Mouse (Mus musculus) monocyte, adult 2 months (primary cell): ENCODE data around the gene Vwa1.

Experiments
- DNase-seq, 2 experiments: peaks; one replicate each; pipeline ENCODE4 v3.0.0; 2022; ENCODE audit warnings: low spot score in 2 of 2, low read depth in 1 of 2

The Vwa1 gene

DNA sequence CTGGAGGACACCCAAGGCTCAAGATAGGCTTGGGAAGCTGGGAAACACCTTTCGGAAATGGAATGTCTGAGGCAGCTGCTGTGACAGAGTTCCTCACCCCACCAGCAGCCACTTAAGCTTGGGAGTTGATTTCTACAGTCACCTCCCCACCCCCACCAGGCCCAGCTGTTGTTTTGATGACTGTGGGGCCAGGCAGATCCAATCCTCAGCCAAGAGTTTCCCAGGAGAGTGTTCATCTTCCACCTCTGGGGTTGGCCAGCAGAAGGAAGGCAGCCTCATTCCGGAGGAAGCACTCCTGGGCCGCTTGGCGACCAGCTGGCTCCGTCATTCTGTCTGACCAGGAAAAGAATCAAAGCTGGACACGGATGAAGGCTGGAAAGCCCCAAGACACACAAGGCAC is 6.4 kb upstream of the Vwa1 start:
- DNase-seq, result no peak

DNA sequence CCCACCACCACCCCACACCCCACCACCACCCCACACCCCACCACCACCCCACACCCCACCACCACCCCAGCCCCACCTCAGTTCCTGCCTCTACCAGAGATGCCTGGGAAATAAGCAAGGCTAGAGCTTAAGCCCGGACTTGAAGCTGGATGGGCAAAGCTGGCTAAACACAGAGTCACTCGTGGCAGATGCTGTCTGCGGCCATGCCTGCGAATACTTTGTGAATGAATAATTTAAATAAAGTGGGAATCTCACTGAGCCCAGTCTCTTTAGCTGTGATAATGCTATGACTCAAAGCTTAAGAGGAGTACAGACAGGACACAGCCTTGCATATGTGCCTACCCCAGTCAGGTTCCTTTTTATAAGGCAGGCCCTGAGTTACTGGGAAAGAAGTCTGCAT is 5.0 kb upstream of the Vwa1 start:
- no peak for DNase-seq

DNA sequence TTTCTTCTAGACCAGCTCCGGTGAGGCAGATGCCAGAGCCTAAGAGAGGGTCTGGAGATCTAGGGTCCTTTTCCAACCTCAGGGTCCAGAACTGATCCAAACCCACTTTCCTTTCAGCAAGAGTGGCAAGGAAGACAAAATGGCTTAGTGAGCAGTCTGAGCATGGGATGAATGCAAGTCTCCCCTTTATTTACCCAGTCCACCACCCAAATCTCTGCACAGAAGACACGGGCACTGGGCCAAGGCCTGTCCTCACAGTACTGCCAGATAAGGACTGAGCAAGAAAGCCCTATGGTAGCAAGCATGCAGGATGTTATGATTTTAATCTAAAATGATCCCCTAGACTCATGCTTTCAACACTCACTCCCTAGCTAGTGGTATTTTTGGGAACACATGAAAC is 3.3 kb upstream of the Vwa1 start:
- no peak for DNase-seq

DNA sequence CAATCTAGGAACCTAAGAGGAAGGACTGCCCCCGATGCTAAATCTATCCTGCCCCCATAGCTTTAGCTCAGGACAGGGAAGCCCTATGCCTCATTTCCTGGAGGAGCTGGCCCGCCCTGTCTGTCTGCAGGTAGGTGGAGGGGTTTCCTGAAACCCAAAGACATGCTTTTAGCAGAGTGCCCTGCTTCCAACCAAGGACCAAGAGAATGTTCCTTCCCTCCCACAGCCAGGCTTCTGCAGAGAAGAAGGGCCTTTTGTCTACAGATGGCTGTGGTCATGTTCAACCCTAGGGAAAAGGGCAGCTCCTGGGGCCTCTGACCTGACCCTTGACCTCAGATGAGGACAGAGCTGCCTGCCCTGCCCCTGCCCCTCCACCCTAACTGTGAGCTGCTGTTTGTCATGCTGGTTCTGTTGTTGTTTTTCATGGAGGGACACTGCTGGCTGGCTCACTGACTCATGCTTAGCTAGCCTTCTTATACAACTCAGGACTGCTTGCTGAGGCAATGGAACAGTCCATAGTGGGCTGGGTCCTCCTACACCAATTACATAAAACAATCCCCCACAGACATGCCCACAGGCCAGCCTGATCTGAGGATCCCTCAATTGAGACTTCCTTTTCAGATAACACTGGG is 2.3 kb upstream of the Vwa1 start:
- DNase-seq, result no peak

DNA sequence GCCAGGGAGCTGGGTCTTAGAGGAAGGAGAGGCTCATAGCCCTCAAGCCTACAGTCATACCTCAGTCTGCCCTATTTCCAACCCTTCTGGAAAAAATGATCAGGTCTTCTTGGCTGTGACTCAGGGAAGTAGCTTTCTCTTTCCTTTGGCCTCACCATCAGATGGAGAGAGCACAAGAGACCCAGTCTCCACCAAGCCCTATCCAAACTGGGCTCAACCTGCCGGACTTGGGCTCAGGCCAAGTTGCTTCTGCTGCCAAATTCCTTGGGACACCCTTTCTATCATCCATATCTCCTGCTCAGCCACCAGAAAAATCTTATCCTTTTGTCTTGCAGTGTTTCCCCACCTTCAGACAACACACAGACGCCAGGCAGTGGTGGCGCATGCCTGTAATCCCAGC is 1.4 kb upstream of the Vwa1 start:
- DNase-seq, result no peak

DNA sequence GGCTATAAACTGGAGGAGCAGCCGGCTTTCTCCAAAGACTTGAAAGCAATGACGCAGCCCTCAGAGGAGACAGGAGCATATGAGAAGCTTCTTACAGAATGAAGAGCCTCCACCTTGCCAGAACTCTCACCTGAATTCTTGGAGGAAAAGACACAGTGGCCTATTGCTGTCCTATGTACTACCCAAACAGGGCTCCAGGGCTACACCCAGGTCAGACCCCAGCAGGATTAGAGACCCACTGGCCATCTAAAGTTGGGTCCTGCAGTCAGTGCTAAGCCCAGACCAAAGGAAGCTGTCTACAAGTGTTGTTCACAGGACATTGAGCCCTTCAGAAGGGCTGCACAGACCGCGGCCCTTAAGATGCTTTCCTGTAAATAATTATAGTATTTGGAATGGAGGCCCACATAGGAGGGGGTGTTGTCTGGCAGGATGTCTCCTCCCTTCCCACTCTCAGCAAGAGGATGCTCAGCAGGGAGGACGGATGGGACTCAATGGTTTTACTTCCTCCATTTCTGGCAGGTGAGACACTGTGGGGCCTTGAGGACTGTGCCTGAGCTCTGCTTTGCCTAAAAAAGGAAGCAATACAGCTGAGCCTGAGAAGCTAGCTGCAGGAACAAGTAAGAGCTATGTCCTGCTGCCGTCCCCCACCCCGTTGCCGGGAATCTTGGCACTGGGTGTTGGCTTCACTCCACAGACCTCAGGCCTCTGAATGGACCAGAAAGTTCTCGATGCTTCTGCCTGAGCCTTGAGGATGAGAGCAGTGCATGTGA is 658 bp upstream of the Vwa1 start:
- DNase-seq, result no peak

DNA sequence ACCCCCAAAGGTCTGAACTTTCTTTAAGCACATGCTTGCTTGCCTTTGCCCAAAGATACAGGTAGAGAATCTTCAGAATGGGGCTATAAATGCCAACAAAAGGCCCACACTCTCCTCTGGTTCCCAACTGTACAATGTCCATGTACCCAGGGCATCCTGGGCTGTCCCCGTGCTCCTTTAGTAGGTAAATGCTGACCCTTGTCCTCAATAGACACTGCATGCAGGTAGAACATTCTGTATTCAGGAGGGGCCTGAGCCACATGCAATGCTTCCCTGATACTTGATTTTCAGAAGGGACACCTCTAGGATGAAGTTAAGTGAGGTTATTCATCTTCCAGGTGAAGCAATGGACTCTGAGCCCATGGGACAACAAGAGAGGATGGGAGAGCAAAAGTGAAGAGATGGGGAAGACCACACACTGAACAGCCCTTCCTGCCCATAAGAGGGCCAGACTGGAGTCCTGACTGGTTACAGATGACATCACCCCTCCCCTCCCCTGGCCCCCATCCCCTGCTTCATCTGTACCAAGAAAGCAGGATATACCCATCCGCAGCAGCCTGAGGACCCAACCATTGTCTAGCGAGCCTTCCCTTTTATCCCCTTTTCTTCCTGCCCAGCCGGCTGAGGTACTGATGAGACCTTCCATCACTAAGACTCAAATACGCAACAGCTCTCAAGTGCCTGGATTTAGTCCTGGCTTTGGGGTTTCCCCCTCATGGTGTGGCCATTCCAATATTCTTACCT is 991 bp downstream of the Vwa1 start:
- DNase-seq, result no peak

DNA sequence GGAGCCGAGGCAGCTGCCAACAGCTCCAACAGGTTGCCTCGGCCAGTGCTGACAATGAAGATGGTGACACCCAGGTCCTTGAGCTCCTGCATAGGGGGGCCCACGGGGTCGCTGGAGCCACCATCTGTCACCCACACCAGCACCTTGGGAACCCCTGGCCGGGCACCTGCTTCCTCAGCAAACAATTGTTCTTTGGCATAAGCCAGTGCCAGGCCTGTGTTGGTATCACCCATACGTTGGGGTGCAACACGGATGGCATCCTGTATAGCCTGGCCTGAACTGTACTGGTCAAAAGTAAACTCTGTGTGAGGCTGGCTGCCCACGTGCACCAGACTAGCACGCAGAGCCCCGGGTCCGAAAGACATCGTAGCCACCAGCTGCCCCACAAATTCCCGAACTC is 1.7 kb downstream of the Vwa1 start:
- no peak for DNase-seq

DNA sequence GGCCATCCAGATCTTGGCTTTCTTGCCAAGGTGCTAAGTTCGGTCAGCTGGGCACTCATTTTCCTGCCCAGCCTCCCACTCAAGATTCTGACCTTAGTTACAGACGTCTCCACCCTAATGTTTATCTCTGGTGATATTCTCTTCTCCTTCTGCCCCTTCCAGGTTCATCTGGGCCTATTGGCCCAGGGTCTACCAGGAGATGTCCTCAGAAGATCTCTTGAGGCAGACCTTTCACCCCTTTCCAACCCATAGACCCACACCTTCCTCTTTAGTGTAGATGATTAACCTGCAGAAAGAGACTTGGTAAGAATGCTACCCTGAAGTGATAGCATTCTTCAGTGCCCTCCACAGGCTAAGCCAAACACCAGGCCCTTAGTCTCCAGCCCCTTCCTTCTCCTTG is 2.8 kb downstream of the Vwa1 start:
- no peak for DNase-seq

DNA sequence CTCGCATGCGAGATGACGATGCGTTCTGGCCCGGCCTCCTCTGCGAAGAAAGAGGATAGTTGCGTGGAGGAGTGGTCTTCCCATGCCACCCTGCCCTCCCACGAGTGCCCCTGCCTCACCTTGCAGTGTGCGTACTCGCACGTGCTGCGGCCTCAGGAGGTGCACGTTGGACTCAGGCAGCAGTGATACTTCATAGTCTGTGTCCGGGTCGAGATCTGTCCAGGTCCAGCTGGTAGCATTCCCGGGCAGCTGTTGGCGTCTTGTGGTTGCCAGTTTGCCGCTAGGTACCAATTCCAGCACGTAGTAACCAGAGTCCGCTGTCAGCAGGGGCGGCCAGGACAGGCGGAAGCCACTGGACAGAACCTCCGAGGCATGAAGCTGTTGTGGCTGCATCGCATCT is 3.9 kb downstream of the Vwa1 start:
- no peak for DNase-seq

DNA sequence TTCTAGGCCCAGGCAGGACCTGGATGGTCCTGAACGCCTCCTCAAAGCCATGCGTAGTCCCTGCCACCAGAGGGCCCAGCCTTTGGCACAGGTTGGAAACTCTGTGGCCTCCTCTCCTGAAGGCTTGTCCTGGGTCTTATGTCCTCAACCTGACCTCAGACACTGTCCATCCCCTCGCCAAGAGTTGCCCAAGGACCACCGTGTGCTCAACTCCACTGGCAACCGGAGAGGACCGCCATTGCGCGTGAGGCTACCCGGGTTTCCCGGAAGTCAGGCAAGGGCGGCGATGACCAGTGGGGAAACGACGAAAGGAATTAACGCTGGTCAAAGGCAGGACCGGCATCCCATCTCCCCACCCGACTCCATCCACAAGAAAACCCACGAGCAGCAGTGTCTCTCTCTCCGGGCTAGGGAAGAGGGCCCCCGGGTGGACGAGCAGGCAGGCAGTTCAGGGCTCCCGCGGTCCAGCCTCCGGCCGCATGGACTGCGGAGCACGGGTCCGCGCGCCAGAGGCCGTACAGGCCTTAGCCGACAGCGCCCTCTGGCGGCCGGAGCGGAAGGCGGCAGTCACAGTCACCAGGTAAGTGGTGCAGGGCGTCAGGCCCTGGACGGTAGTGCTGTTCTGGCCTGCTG is 4.5 kb downstream of the Vwa1 start:
- peak; percentile 63 to 81 for DNase-seq

DNA sequence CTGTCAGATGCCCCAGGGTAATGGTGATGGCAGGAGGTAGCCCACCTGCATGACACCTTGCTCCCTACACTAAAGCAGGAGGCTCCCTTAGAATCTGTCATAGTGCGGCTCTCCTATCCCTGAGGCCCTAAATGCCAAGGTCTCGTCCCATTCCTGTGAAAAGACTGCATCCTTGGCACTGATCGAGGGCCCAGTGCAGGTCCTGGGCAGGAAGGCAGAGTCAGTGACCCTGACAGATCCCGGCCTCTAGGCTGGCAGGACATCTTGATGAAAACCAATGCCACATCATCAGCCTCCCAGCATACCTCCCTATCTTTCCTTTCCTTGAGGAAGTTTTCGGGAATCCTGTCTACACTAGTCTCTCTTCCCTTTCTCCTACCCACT is 5.0 kb downstream of the Vwa1 start:
- no peak for DNase-seq

DNA sequence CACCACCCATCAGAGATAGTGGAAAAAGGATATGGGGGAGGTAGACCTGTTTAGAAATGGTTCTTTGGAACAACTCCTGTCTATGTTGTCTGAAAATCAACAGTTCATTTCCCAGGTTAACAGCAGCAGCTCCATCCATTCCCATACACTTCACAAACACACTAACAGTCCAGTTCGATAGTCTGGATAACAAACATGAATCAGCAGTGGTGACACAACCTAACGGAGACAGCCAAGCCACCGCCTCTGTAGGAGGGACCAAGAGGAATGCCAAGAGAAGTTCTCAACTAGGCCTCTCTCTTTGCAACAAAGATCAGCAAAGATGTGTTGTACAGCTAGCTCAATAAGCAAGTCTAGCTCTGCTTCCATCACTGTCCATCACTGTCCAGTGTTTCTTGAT is 12.1 kb downstream of the Vwa1 start:
- no peak for DNase-seq

DNA sequence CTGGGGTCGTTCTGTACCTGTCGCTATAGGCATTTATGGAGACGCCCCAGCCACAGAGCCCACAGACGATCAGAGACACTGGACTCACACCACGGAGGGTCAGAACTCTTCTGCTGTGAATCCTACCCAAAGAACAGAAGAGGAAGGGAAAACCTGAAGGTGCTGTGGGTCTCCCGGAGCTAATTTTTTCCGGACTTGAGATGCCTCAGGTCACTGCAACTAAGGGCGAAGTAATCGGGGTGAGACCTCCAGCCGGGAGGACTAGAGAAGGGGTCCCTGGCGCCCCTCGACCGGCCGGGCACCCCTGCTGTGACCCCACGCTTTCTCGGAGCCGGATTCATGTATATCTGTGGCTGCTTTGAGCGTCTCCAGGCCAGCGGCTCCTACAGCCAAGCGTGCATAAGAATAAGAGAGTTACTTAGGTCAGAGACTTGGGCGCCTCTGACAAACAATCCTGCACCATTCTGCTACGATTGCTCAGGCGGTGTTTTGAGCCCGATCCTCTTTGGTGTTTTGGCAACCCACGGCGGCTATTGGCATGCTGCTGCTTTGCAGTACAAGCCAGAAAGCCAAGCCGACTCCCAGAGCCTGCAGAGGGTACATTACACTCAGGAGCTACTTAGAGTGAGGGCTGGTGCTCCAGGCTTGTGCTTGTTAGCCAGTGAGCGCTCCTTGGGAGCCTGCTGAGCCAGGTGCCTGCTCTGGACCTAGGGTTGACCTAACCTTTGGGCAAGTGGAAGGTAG is 13.0 kb downstream of the Vwa1 start:
- DNase-seq, result no peak

DNA sequence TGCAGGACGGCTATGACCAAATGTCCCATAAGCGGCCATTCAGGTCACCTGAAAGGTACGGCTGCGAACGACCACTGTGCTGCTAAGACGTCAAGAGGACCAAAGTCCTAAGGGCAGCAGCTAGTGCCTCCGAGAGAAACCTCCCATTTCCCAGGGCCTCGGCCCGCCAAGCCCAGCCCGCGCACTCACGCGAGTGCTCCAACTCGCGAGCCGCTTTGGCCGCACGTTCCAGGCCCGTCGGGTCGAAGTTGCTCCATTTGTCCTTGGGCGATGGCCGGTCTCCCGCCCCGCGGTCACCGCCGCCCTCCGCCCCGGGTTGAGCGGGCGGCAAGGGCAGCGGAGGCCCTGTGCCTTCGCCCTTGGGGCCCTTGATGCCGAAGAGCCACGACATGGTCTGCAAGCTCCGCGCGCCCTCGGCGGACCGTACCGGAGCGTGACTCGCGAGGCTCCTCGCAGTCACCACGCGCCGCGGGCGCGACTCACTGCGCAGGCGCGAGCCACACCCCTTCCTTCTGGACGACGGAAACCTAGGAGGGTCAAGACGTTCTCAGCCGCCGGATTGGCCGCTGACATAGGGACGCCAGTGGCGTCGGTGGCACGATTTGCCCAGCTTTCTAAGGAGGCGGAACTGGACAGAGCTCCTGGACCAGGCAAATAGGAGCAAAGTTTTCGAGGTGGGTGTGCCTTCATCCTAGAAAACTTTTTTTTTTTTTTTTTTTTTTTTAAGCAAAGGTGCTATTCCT is 13.7 kb downstream of the Vwa1 start, which contains the start of gene Atad3a:
Gene Atad3a (minus strand): TSS at position 481 of the 743 bp plus-strand sequence.
- peak; percentile 93 to 96 for DNase-seq

DNA sequence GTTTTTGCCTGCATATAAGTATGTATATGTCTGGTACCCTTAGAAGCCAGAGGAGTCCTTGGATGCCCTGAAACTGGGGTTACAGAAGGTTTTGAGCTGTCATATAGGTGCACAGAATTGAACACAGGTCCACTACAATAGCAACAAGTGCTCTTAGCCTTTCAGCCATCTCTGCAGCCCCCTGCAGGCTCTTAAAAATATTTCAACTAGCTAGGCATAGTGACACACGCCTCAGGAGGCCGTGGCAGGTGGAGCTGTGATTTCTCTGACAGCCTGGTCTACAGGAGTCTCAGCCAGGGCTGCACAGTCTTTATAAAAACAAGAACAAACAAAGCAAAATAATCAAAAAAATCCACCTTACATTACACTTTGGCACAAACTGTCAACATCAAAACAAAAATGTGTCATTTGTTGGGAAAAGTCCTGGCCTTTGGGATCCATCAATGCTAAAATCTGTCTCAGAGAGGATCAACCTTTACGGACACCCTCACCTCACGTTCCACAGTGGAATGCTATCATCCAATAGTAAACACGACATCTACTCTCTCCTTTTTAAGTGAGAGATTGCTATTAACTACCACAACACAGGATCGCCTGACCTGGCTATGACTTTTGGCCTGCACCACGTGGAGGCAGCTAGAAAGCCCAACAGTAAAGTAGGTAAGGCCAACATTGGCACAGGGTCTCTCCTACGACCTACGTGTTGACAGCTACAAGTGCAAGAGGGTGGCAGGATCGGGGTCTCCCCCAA is 14.5 kb downstream of the Vwa1 start:
- DNase-seq, result no peak

DNA sequence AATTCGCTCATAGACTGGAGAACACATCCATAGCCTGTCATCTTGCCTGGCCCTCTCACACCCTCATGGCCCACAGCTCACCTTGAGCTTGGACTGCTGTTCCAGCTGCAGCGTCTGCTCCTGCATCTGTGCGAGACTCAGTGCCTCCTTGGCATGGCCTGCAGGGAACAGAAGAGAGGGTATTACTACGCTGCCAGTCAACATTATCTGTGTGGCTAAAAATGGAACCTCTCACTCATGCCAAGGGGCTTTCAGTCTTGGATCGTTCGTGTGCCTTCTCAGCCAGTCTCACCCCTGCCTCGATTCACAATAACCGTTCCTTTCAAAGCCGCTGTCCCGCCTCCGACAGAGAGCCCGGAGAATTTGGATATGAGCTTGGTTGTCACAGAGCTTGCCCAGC is 17.5 kb downstream of the Vwa1 start:
- no peak for DNase-seq

DNA sequence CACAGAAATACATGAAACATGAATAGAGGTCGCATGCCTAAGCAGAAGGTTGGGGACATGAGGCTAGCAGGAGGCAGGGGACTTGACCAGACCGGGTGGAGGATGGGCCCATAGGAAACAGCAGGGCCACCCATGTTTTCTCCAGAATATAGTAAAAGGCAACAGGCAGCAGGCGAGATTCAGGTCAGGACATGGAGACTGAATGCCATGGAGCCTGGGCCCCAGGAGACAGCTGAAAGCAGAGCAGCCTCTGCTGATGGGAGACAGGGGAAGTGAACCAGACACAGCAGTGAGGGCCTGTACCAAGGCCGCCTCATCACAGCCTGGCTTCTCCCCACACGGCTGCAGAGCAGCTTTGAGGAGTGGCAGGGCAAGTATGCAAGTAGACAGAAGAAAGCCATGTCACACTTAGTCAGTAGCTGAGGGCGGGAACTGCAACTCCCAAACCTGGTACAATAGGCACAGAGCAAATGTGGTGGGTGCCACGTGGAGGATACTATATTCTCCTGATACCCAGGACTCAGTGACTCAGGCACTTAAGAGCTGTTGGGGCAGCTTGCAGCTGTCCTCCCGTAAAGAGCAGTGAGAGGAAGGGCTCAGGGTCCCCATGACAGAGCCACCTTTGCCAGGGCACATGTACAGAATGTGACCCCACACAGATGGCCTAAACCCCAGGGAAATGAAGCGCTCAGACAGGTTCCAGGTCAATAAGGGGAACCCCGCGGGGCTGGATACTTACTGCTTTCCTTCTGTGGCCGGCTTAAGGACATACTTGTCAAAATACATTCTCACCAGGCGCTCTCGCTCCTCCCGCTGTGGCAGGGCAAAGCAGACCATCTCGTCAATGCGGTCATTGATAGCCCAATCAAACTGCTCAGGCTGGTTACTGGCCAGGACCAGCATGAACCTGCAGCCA is 27.7 kb downstream of the Vwa1 start:
- DNase-seq, result no peak
